Mouse (Mus musculus) adipose tissue, adult 10 weeks (tissue): ENCODE data around the gene Rbm28. TPM values are rescaled to one million over a fixed set of nuclear protein-coding genes. Genes with fewer than 3 reads are reported as not detected.

Experiments
- polyA plus RNA-seq: library from polyadenylated mRNA; stranded (reverse); fragments of 350-450 nt; fragmentation: Illumina TruSeq; extraction: RNeasy Lipid Tissue Mini Kit (QIAGEN cat#74804); gene quantifications from one replicate; pipeline ENCODE4 v1.2.3, GENCODE M21; 2014; ENCODE audit warnings: low read depth, low replicate concordance

Rbm28 gene
- 32.0 TPM for polyA plus RNA-seq

DNA sequence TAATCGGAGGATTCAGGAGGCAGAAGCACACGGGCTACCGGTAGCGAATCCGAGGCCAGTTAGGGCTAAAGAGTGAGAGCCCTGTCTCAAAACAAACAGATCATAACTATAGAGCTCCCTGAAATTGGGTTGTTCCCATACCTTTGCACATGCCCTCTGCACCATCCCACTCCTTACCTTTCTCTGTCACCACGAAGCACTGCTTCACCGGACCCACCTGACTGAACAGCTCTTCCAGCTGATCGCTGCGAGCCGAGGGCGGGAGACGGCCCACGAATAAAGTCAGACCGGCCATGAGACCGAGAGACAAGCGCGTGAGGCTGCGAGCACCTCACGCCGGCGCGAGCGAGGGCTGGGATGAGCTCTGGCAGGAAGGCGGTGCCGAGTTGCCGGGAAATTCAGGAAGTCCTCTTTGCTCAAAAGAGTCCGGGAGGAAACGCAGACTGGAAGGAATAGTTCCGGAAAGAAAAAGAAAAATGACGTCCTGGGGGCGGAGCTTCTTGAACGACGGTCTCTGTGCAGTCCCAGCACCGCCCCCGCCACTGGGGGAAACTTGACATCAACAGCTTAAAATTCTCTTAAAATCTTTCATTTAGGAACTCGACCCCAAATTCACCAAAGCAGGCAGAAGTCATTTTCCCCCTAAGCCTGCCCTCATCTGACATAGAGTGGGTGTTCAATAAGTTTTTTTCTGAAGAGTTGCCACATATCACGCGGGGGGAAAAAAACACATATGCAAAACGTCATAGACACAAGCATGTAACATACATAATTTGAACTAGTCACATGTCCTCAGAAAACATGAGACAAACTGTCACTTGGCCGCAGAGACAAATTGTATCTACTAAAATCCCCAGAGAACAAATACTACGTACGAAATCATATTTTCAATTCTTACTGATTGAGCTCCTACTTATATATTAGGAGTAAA is at the start of gene Rbm28:
Gene Rbm28 (minus strand): TSS at position 693 of the 931 bp plus-strand sequence.

DNA sequence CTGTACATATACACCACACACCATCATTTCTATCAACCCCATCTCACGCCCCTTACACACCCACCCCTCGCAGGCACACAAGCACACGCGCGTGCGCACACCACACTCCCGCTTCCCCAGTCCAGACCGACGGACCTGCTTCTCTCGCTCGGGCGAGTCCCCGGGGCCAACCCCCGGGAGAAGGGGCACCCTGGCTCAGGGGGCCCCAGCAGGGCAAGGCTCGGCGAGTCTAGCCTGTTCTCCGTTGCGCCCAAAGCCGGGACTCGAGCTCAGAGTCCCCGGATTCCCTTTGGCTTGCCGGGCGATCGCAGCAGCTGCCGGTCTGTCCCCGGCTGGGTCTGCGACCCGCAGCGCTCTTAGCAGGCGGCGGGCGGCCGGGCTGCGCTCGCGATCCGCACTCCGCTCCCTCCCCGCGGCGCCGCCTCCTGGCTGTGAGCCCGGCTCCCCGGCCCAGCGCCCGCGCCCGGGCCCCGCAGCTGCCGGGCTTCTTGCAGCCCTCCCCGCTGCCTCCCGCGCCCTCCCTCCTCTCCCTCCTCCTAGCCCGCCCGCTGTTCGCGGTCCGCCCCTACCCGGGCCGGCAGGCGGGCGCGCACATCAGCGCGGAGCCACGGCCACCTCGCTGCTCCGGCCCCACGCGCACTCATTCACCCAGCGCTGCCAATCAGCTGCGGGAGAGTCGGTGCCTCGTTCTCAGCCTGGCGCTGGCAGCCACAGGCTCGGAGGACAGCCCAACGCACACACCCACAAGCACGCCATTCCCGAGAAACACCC is 14.3 kb upstream of the Rbm28 start, which contains the start of gene Prrt4:
Gene Prrt4 (minus strand): TSS at position 697 of the 771 bp plus-strand sequence.

Other genes with a start within 250 kb of the Rbm28 start
- 197 TPM for gene Lep, start 104.8 kb downstream of the Rbm28 start, polyA plus RNA-seq
- 0.45 TPM for gene Prrt4, start 14.6 kb upstream of the Rbm28 start, polyA plus RNA-seq
- gene Impdh1, start 51.4 kb upstream of the Rbm28 start, polyA plus RNA-seq = 24.2 TPM
- gene Hilpda, start 107.5 kb upstream of the Rbm28 start, polyA plus RNA-seq = 11.6 TPM
- gene Fam71f2, start 114.6 kb upstream of the Rbm28 start, polyA plus RNA-seq = 19.9 TPM
- 5.7 TPM for gene Fam71f1, start 154.1 kb upstream of the Rbm28 start, polyA plus RNA-seq
- gene Calu, start 183.1 kb upstream of the Rbm28 start, polyA plus RNA-seq = 164 TPM
- not detected for gene Opn1sw, start 223.5 kb upstream of the Rbm28 start, polyA plus RNA-seq
- 37.0 TPM for gene Ccdc136, start 231.3 kb upstream of the Rbm28 start, polyA plus RNA-seq